Mouse (Mus musculus) ES-E14 (cell line): ENCODE data around the gene Polr2c. TPM values are rescaled to one million over a fixed set of nuclear protein-coding genes. Genes with fewer than 3 reads are reported as not detected.

ENCODE experiments used
- DNase-seq: peaks from one replicate; pipeline ENCODE4 v3.0.0-alpha.2; 2013; ENCODE audit warnings: low read depth, low spot score
- H3K27ac ChIP-seq: 2 replicates; pipeline ENCODE4 v1.5.1; 2012; ENCODE audit warnings: low read depth, mild to moderate bottlenecking, low read length, moderate library complexity, mixed read lengths; ENCODE audit not compliant: poor library complexity, insufficient read depth, severe bottlenecking
- H3K36me3 ChIP-seq: 2 replicates; pipeline ENCODE4 v1.6.1; 2012; ENCODE audit warnings: mild to moderate bottlenecking, low read length, moderate library complexity, mixed read lengths; ENCODE audit not compliant: control insufficient read depth, poor library complexity, insufficient read depth, severe bottlenecking
- H3K4me1 ChIP-seq, 2 experiments: fragments of 150-350 bp in 1 of 2; sonication (generic) in 1 of 2; 2 replicates each; pipeline ENCODE4 v1.6.1; 2012; ENCODE audit warnings: low read length in 2 of 2, mild to moderate bottlenecking in 1 of 2, mixed read lengths in 1 of 2; ENCODE audit not compliant: control insufficient read depth in 2 of 2, insufficient read depth in 2 of 2, poor library complexity in 1 of 2
- H3K4me3 ChIP-seq, 2 experiments: fragments of 150-350 bp in 1 of 2; sonication (generic) in 1 of 2; 2 replicates each; pipeline ENCODE4 v1.5.1; 2012; ENCODE audit warnings: low read length in 2 of 2, low read depth in 1 of 2, mild to moderate bottlenecking in 1 of 2, mixed read lengths in 1 of 2; ENCODE audit not compliant: insufficient read depth in 1 of 2, poor library complexity in 1 of 2, severe bottlenecking in 1 of 2
- H3K9ac ChIP-seq: 2 replicates; pipeline ENCODE4 v1.6.1; 2012; ENCODE audit warnings: low read depth, mild to moderate bottlenecking, low read length, mixed read lengths; ENCODE audit not compliant: poor library complexity, insufficient read depth, severe bottlenecking
- H3K9me3 ChIP-seq: fragments of 150-350 bp; sonication (generic); 2 replicates; pipeline ENCODE4 v1.6.1; 2012; ENCODE audit warnings: low read depth, mild to moderate bottlenecking, low read length; ENCODE audit not compliant: control insufficient read depth, insufficient read depth
- CHD2 ChIP-seq: IDR thresholded peaks from 2 replicates; pipeline ENCODE4 v1.6.1; 2014; ENCODE audit warnings: mild to moderate bottlenecking, low read depth, low read length, inconsistent platforms
- HCFC1 ChIP-seq: IDR thresholded peaks from 2 replicates; pipeline ENCODE4 v1.6.1; 2012; ENCODE audit warnings: low read length, inconsistent platforms, borderline replicate concordance; ENCODE audit not compliant: insufficient read depth
- MAFK ChIP-seq: IDR thresholded peaks from 2 replicates; pipeline ENCODE4 v1.6.1; 2014; ENCODE audit warnings: mild to moderate bottlenecking, low read depth, low read length, inconsistent platforms; ENCODE audit not compliant: insufficient read depth
- ZC3H11A ChIP-seq: IDR thresholded peaks from 2 replicates; pipeline ENCODE4 v1.6.1; 2012; ENCODE audit warnings: low read depth, mild to moderate bottlenecking, inconsistent platforms, low read length, borderline replicate concordance
- ZNF384 ChIP-seq: IDR thresholded peaks from 2 replicates; pipeline ENCODE4 v1.6.1; 2012; ENCODE audit warnings: low read depth, low read length, inconsistent platforms
- in situ Hi-C, 2 experiments: fragments of 600-800 bp; cut with MboI; formaldehyde crosslinking; loops; one replicate each; pipeline ENCODE4 v1.15.1; 2025; ENCODE audit warnings: low sequenced_read_pairs in 2 of 2, inconsistent platforms in 1 of 2; ENCODE audit not compliant: unreplicated experiment in 2 of 2
- total RNA-seq: library from RNA; depleted of rRNA; stranded (reverse); fragments of 300-350 nt; gene quantifications from 2 replicates; pipeline ENCODE4 v1.2.3, GENCODE M21; 2012

The Polr2c gene
- total RNA-seq, 1 experiment: 119 TPM

- Histone ChIP-seq H3K9ac (peak overlapping the region; percentile 41; the same call in 1 of the 2 replicates), H3K4me3 (peak overlapping the region; percentile 77 to 95; a peak in 3 of 4 replicates), H3K4me1 (peaks cover 2 to 7% of the 10 kb centered on the region in 2 experiments; a peak in 2 of 4 replicates), H3K36me3 (peaks cover 9% of the 10 kb centered on the region), H3K27ac (no peak overlapping the region), H3K9me3 (no peaks in the 10 kb centered on the region)
- TF ChIP-seq HCFC1 (no peak), ZNF384 (no peak), CHD2 (no peak), MAFK (no peak), ZC3H11A (no peak)
- in situ Hi-C loops: no loop called here
- no peak for DNase-seq
These were observed 20.6 kb upstream of the Polr2c start for GRCm38 (mm10) chr8:94836456-94837240.

DNA sequence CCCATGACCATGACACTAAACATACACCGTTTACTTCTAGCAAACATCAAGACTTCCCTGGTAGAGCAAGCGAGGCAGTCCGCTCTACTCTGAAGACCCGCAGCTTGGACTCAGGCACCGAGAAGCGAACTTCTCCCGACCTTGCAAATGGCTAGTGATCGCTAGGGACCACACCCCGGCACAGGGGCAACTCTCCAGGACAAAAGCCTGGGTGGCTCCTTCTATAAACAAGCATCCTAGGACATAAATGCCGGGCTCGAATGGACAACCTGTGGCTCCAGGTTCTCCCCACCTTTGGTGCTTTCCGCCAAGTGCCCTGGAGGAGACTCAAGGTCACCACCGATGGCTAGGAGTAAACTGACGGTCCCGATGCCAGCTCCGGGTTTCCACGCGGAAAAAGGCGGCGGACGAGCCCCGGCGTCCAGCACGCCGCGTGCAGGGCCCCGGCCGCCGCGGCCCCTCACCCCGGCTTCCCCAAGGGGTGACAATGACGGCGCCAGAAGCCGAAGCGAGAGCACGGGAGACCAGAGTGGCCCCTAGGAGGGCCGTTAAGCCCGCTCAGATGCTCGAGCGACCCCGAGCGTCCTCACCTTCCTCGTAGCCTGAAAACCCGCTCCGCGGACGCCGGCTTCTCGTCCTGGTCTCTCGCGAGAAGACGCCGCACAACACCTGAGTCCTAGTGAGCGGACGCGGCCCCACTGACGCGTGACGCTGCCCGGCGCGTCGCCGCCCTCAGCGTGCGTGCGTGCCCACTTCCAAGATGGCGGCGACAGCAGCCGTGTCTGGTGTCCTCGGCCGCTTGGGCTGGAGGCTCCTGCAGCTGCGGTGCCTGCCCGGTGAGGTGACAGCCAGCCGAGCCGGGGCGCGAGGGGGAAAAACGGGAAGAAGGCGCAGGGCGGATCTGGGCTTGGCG is 19.3 kb upstream of the Polr2c start, which contains the start of the genes Coq9 and Ciapin1:
TSS of gene Coq9 (plus strand) at position 660 of the 913 bp plus-strand sequence.
TSS of gene Ciapin1 (minus strand) at position 697 of the 913 bp plus-strand sequence.
- DNase-seq: peak; percentile 89
- TF ChIP-seq HCFC1 (peak; percentile 88), ZC3H11A (no peak), CHD2 (peak; percentile 98)
- Histone ChIP-seq H3K4me1 (peaks cover 2 to 6% of the 10 kb centered on the region in 2 experiments; a peak in 1 of 4 replicates), H3K9me3 (no peaks in the 10 kb centered on the region), H3K4me3 (peak within 1 kb of the TSS; percentile 81 to 95), H3K27ac (peak within 1 kb of the TSS; percentile 52), H3K36me3 (peaks cover 3% of the 10 kb centered on the region; the same call in 1 of the 2 replicates), H3K9ac (peak within 1 kb of the TSS; percentile 98)
- in situ Hi-C loops: no loop called here

DNA sequence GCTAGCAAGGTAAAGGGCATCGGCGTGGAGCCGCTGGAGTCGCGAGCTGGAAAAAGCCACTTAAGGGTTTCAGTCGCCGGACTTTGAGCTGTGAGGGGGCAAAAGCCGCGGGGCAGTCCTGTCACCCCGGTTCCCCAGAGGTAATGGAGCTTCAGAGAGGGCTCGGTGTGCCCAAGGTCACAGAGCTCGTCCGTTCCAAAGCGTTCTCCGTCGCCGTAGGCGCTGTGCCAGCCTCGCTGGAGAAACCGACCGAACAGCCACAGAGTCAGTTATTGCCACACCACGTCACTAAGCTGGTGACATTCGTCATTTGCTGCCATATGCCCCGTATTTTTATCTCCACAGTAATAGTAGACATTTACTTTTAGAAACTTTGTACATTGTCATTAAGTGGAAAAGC is 18.6 kb upstream of the Polr2c start:
- peak overlapping the region; percentile 81 to 95 for H3K4me3 ChIP-seq
- no peaks in the 10 kb centered on the region for H3K9me3 ChIP-seq
- in situ Hi-C loops: no loop called here
- no peak overlapping the region for H3K27ac ChIP-seq
- peaks cover 3% of the 10 kb centered on the region; the same call in 1 of the 2 replicates for H3K36me3 ChIP-seq
- peaks cover 2 to 4% of the 10 kb centered on the region in 2 experiments; a peak in 1 of 4 replicates for H3K4me1 ChIP-seq
- TF ChIP-seq ZNF384 (no peak), MAFK (no peak), CHD2 (no peak), ZC3H11A (no peak), HCFC1 (no peak)
- no peak for DNase-seq
- H3K9ac ChIP-seq: peak overlapping the region; percentile 98

GRCm38 (mm10) chr8:94841183-94841582 is 16.1 kb upstream of the Polr2c start:
- no peak overlapping the region for H3K4me3 ChIP-seq
- H3K27ac ChIP-seq: no peak overlapping the region
- H3K9ac ChIP-seq: no peak overlapping the region
- TF ChIP-seq ZNF384 (no peak), MAFK (no peak), HCFC1 (no peak), ZC3H11A (no peak), CHD2 (no peak)
- H3K4me1 ChIP-seq: 0 out of 4 replicates have a peak, but pooled peaks cover 0 to 4% of the 10 kb centered on the region in 2 experiments
- DNase-seq: no peak
- H3K36me3 ChIP-seq: peaks cover 10% of the 10 kb centered on the region; the same call in 1 of the 2 replicates
- in situ Hi-C loops: no loop called here
- no peaks in the 10 kb centered on the region for H3K9me3 ChIP-seq
